Mouse (Mus musculus): ENCODE data around the gene Arhgef3. TPM values are rescaled to one million over a fixed set of nuclear protein-coding genes. Genes with fewer than 3 reads are reported as not detected.

Gene Arhgef3
- polyA plus RNA-seq, 1 experiment, result 17.3 TPM

- H3K4me3 ChIP-seq (ENCODE audit: insufficient read depth, low read depth, low read length), result no peak overlapping the region
- H3K4me1 ChIP-seq (ENCODE audit: control insufficient read depth, insufficient read depth, low read length), result peaks cover 3% of the 10 kb centered on the region; the same call in 1 of the 2 replicates
- no peak overlapping the region for H3K27ac ChIP-seq (ENCODE audit: insufficient read depth, low read depth, low read length)
- no peak for DNase-seq
- H3K27me3 ChIP-seq (replicated peaks; ENCODE audit: control insufficient read depth, insufficient read depth, low read length), result no peaks in the 10 kb centered on the region
- TF ChIP-seq POLR2A (IDR thresholded peaks at IDR 0.05; ENCODE audit: low read depth, low read length) (no peak), CTCF (conservative IDR thresholded peaks at IDR 0.05; ENCODE audit: insufficient read depth, insufficient read length, low read depth, low read length) (no peak)
- no peaks in the 10 kb centered on the region for H3K36me3 ChIP-seq (ENCODE audit: control insufficient read depth, insufficient read depth, low read length)
These were observed 169.3 kb downstream of the Arhgef3 start for GRCm38 (mm10) chr14:27283956-27284355.

- Histone ChIP-seq H3K27ac (ENCODE audit: insufficient read depth, low read depth, low read length) (no peak overlapping the region), H3K27me3 (replicated peaks; ENCODE audit: control insufficient read depth, insufficient read depth, low read length) (no peaks in the 10 kb centered on the region), H3K36me3 (ENCODE audit: control insufficient read depth, insufficient read depth, low read length) (no peaks in the 10 kb centered on the region), H3K4me1 (ENCODE audit: control insufficient read depth, insufficient read depth, low read length) (peaks cover 3% of the 10 kb centered on the region; the same call in 1 of the 2 replicates), H3K4me3 (ENCODE audit: insufficient read depth, low read depth, low read length) (no peak overlapping the region)
- 11% methylated on average over 4 of the region's 4 CpGs for WGBS
- DNase-seq, result peak; percentile 12
- TF ChIP-seq CTCF (conservative IDR thresholded peaks at IDR 0.05; ENCODE audit: insufficient read depth, insufficient read length, low read depth, low read length), result no peak
- no peak for TF ChIP-seq POLR2A (IDR thresholded peaks at IDR 0.05; ENCODE audit: low read depth, low read length)
These were observed 171.5 kb downstream of the Arhgef3 start for GRCm38 (mm10) chr14:27286202-27286601.

- Histone ChIP-seq H3K4me1 (ENCODE audit: control insufficient read depth, insufficient read depth, low read length) (peaks cover 9% of the 10 kb centered on the region), H3K4me3 (ENCODE audit: insufficient read depth, low read depth, low read length) (no peak overlapping the region), H3K36me3 (ENCODE audit: control insufficient read depth, insufficient read depth, low read length) (no peaks in the 10 kb centered on the region), H3K27me3 (replicated peaks; ENCODE audit: control insufficient read depth, insufficient read depth, low read length) (no peaks in the 10 kb centered on the region), H3K27ac (ENCODE audit: insufficient read depth, low read depth, low read length) (peak overlapping the region; percentile 28; the same call in 1 of the 2 replicates)
- WGBS, result 52% methylated on average over 5 of the region's 5 CpGs
- no peak for TF ChIP-seq POLR2A (IDR thresholded peaks at IDR 0.05; ENCODE audit: low read depth, low read length)
- no peak for TF ChIP-seq CTCF (conservative IDR thresholded peaks at IDR 0.05; ENCODE audit: insufficient read depth, insufficient read length, low read depth, low read length)
- peak; percentile 51 for DNase-seq
These were observed 174.4 kb downstream of the Arhgef3 start for GRCm38 (mm10) chr14:27289053-27289452.

- Histone ChIP-seq H3K4me3 (ENCODE audit: insufficient read depth, low read depth, low read length) (no peak overlapping the region), H3K4me1 (ENCODE audit: control insufficient read depth, insufficient read depth, low read length) (peaks cover 20% of the 10 kb centered on the region), H3K27ac (ENCODE audit: insufficient read depth, low read depth, low read length) (no peak overlapping the region), H3K36me3 (ENCODE audit: control insufficient read depth, insufficient read depth, low read length) (no peaks in the 10 kb centered on the region), H3K27me3 (replicated peaks; ENCODE audit: control insufficient read depth, insufficient read depth, low read length) (no peaks in the 10 kb centered on the region)
- no peak for TF ChIP-seq POLR2A (IDR thresholded peaks at IDR 0.05; ENCODE audit: low read depth, low read length)
- TF ChIP-seq CTCF (conservative IDR thresholded peaks at IDR 0.05; ENCODE audit: insufficient read depth, insufficient read length, low read depth, low read length), result no peak
- WGBS, result 77% methylated on average over 6 of the region's 6 CpGs
- DNase-seq, result peak; percentile 70
These were observed 177.4 kb downstream of the Arhgef3 start for GRCm38 (mm10) chr14:27292101-27292500.

GRCm38 (mm10) chr14:27295821-27296220 lies 181.1 kb downstream of the Arhgef3 start:
- Histone ChIP-seq H3K4me1 (ENCODE audit: control insufficient read depth, insufficient read depth, low read length) (peaks cover 27% of the 10 kb centered on the region), H3K36me3 (ENCODE audit: control insufficient read depth, insufficient read depth, low read length) (no peaks in the 10 kb centered on the region), H3K27me3 (replicated peaks; ENCODE audit: control insufficient read depth, insufficient read depth, low read length) (no peaks in the 10 kb centered on the region), H3K27ac (ENCODE audit: insufficient read depth, low read depth, low read length) (0 out of 2 replicates have a peak overlapping the region, but pooled peaks have one; percentile 57), H3K4me3 (ENCODE audit: insufficient read depth, low read depth, low read length) (no peak overlapping the region)
- peak; percentile 95 for DNase-seq
- TF ChIP-seq POLR2A (IDR thresholded peaks at IDR 0.05; ENCODE audit: low read depth, low read length) (no peak), CTCF (conservative IDR thresholded peaks at IDR 0.05; ENCODE audit: insufficient read depth, insufficient read length, low read depth, low read length) (no peak)
- 54% methylated on average over 7 of the region's 7 CpGs for WGBS

- Histone ChIP-seq H3K27me3 (replicated peaks; ENCODE audit: control insufficient read depth, insufficient read depth, low read length) (no peaks in the 10 kb centered on the region), H3K36me3 (ENCODE audit: control insufficient read depth, insufficient read depth, low read length) (no peaks in the 10 kb centered on the region), H3K4me3 (ENCODE audit: insufficient read depth, low read depth, low read length) (no peak overlapping the region), H3K4me1 (ENCODE audit: control insufficient read depth, insufficient read depth, low read length) (peaks cover 28% of the 10 kb centered on the region), H3K27ac (ENCODE audit: insufficient read depth, low read depth, low read length) (peak overlapping the region; percentile 88)
- TF ChIP-seq POLR2A (IDR thresholded peaks at IDR 0.05; ENCODE audit: low read depth, low read length) (no peak), CTCF (conservative IDR thresholded peaks at IDR 0.05; ENCODE audit: insufficient read depth, insufficient read length, low read depth, low read length) (no peak)
- WGBS, result 36% methylated on average over 5 of the region's 5 CpGs
- DNase-seq, result peak; percentile 90
These were observed 182.3 kb downstream of the Arhgef3 start for GRCm38 (mm10) chr14:27296987-27297386.

GRCm38 (mm10) chr14:27298875-27299274 lies 184.2 kb downstream of the Arhgef3 start:
- H3K27ac ChIP-seq (ENCODE audit: insufficient read depth, low read depth, low read length), result peak overlapping the region; percentile 5; the same call in 1 of the 2 replicates
- 88% methylated on average over 2 of the region's 2 CpGs for WGBS
- H3K36me3 ChIP-seq (ENCODE audit: control insufficient read depth, insufficient read depth, low read length), result no peaks in the 10 kb centered on the region
- H3K27me3 ChIP-seq (replicated peaks; ENCODE audit: control insufficient read depth, insufficient read depth, low read length), result no peaks in the 10 kb centered on the region
- no peak for DNase-seq
- no peak for TF ChIP-seq CTCF (conservative IDR thresholded peaks at IDR 0.05; ENCODE audit: insufficient read depth, insufficient read length, low read depth, low read length)
- TF ChIP-seq POLR2A (IDR thresholded peaks at IDR 0.05; ENCODE audit: low read depth, low read length), result no peak
- peaks cover 32% of the 10 kb centered on the region for H3K4me1 ChIP-seq (ENCODE audit: control insufficient read depth, insufficient read depth, low read length)
- no peak overlapping the region for H3K4me3 ChIP-seq (ENCODE audit: insufficient read depth, low read depth, low read length)
